Mouse (Mus musculus) stomach, postnatal 0 days (tissue): Measurements from ENCODE around the gene 6030408B16Rik. TPM values are rescaled to one million over a fixed set of nuclear protein-coding genes. Genes with fewer than 3 reads are reported as not detected.
A peak's percentile ranks its signal among the peaks of the same experiment; 100 is the strongest.

Source experiments
- ATAC-seq: fragments of 200-750 bp; cut with Nextera tagmentation; 2 replicates; pipeline ENCODE4 v1.8.0; 2017; ENCODE audit not compliant: low FRiP score, low TSS enrichment
- DNase-seq: peaks from one replicate; pipeline ENCODE4 v3.0.0-alpha.2; 2016; ENCODE audit warnings: low spot score
- H3K27ac ChIP-seq: fragments of 300-500 bp; sonication (generic); replicated peaks from 2 replicates; pipeline ENCODE4 v1.5.1; 2014; ENCODE audit warnings: mild to moderate bottlenecking, control low read depth
- H3K27me3 ChIP-seq: fragments of 300-500 bp; sonication (generic); 2 replicates; pipeline ENCODE4 v1.6.1; 2014; ENCODE audit warnings: low read length; ENCODE audit not compliant: control insufficient read depth, insufficient read depth
- H3K36me3 ChIP-seq: fragments of 300-500 bp; sonication (generic); 2 replicates; pipeline ENCODE4 v1.6.1; 2014; ENCODE audit warnings: low read length, mixed read lengths; ENCODE audit not compliant: control insufficient read depth, insufficient read depth
- H3K4me1 ChIP-seq: fragments of 300-500 bp; sonication (generic); replicated peaks from 2 replicates; pipeline ENCODE4 v1.6.1; 2014; ENCODE audit warnings: antibody characterized with exemption; ENCODE audit not compliant: control insufficient read depth, insufficient read depth
- H3K4me2 ChIP-seq: fragments of 300-500 bp; sonication (generic); replicated peaks from 2 replicates; pipeline ENCODE4 v1.6.1; 2014; ENCODE audit warnings: low read depth, mild to moderate bottlenecking, control low read depth, moderate library complexity
- H3K4me3 ChIP-seq: fragments of 300-500 bp; sonication (generic); 2 replicates; pipeline ENCODE4 v1.5.1; 2014; ENCODE audit warnings: low read depth, low read length, control low read depth
- H3K9ac ChIP-seq: fragments of 300-500 bp; sonication (generic); 2 replicates; pipeline ENCODE4 v1.6.1; 2014; ENCODE audit warnings: mild to moderate bottlenecking, low read length, control low read depth, mixed read lengths
- H3K9me3 ChIP-seq: fragments of 300-500 bp; sonication (generic); 2 replicates; pipeline ENCODE4 v1.6.1; 2016; ENCODE audit warnings: low read length; ENCODE audit not compliant: control insufficient read depth
- CTCF ChIP-seq: IDR thresholded peaks from 2 replicates; pipeline ENCODE4 v1.5.1; 2016; ENCODE audit warnings: antibody characterized with exemption, low read depth, mild to moderate bottlenecking, moderate library complexity
- EP300 ChIP-seq: optimal IDR thresholded peaks from 2 replicates; pipeline ENCODE3; 2016; ENCODE audit warnings: antibody characterized with exemption
- WGBS: fragments of 180-500 bp; shearing (Covaris S2); extraction: QIAGEN DNeasy Blood & Tissue Kit; methylation state at CpG from one replicate; pipeline ENCODE4 v1.1.7; 2014; 5-methylcytosine and 5-hydroxymethylcytosine counted together
- polyA plus RNA-seq: library from polyadenylated mRNA; unstranded; fragments of >200 nt; fragmentation: Nextera tagmentation; extraction: Ambion mirVana; gene quantifications from 2 replicates; pipeline ENCODE4 v1.2.1, GENCODE M21; 2015

Gene 6030408B16Rik
- polyA plus RNA-seq, 1 experiment from 2014 or later, result 2.4 TPM

DNA sequence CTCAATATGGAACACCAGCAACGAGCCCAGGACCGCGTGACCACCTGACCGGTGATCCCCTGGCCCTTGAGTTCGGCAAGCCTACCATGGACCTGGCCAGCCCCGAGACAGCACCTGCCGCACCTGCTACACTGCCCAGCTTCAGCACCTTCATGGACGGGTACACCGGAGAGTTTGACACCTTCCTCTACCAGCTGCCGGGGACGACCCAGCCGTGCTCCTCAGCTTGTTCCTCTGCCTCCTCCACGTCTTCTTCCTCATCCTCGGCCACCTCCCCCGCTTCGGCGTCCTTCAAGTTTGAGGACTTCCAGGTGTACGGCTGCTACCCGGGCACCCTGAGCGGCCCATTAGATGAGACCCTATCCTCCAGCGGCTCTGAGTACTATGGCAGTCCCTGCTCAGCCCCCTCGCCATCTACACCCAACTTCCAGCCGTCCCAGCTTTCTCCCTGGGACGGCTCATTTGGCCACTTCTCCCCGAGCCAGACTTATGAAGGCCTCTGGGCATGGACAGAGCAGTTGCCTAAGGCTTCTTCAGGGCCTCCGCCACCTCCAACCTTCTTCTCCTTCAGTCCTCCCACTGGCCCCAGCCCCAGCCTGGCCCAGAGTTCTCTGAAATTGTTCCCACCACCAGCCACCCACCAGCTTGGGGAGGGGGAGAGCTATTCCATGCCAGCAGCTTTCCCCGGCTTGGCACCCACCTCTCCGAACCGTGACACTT lies 22.8 kb upstream of the 6030408B16Rik start:
- H3K27me3 ChIP-seq, result no peaks in the 10 kb centered on the region
- peaks cover 24% of the 10 kb centered on the region for H3K36me3 ChIP-seq
- no peaks in the 10 kb centered on the region for H3K9me3 ChIP-seq
- DNase-seq, result no peak
- no peak overlapping the region for H3K9ac ChIP-seq
- H3K4me2 ChIP-seq, result no peak overlapping the region
- H3K4me3 ChIP-seq, result no peak overlapping the region
- 90% methylated on average over 29 of the region's 29 CpGs for WGBS
- TF ChIP-seq EP300, result no peak
- TF ChIP-seq CTCF, result no peak
- peaks cover 9% of the 10 kb centered on the region; the same call in 1 of the 2 replicates for H3K4me1 ChIP-seq
- no peak overlapping the region for H3K27ac ChIP-seq
- no peak for ATAC-seq

DNA sequence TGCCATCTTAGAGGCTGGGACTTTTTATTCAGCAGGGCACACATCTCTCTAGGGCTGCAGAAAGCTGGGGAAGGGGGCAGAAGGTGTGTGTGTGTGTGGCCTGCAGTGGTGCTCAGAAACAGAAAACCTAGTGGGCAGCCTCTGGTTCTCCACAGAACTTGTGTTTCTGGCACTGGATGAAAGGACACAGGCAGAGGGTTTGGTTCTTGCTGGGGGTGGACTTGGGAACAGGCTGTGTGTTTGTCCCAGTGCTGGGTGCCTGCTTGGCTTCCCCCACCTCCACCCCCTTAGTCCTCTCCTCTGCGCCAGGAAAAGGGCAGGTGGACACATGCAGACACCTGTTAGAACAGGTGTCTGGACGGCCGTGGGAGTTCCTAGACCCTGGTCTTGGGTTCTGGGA lies 21.9 kb upstream of the 6030408B16Rik start:
- ATAC-seq, result no peak
- Histone ChIP-seq H3K27me3 (no peaks in the 10 kb centered on the region), H3K36me3 (peaks cover 24% of the 10 kb centered on the region), H3K9ac (no peak overlapping the region; the same call in 1 of the 2 replicates), H3K27ac (no peak overlapping the region), H3K4me3 (no peak overlapping the region), H3K9me3 (no peaks in the 10 kb centered on the region), H3K4me2 (no peak overlapping the region), H3K4me1 (peaks cover 4% of the 10 kb centered on the region; the same call in 1 of the 2 replicates)
- TF ChIP-seq CTCF, result no peak
- TF ChIP-seq EP300, result no peak
- DNase-seq, result no peak
- WGBS, result 63% methylated on average over 3 of the region's 3 CpGs

DNA sequence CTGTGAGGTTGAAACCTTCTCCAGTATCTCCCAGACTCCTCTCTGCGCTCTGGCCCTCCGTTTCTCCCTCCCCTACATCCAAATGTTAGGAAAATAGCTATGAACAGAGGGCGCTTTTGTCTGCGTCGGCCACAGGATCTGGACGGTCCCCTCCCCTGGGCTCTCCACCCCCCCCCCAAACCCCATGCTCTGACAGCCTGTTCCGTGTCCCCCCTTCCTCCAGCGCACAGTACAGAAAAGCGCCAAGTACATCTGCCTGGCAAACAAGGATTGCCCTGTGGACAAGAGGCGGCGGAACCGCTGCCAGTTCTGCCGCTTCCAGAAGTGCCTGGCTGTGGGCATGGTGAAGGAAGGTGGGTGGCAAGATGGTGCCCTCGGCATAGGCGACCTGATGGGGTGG lies 21.5 kb upstream of the 6030408B16Rik start:
- H3K9me3 ChIP-seq, result no peaks in the 10 kb centered on the region
- H3K4me3 ChIP-seq, result no peak overlapping the region
- H3K36me3 ChIP-seq, result peaks cover 24% of the 10 kb centered on the region
- no peak for DNase-seq
- no peak for TF ChIP-seq EP300
- TF ChIP-seq CTCF, result no peak
- 88% methylated on average over 15 of the region's 15 CpGs for WGBS
- H3K4me2 ChIP-seq, result no peak overlapping the region
- no peak overlapping the region for H3K9ac ChIP-seq
- H3K4me1 ChIP-seq, result peaks cover 2% of the 10 kb centered on the region; the same call in 1 of the 2 replicates
- H3K27me3 ChIP-seq, result no peaks in the 10 kb centered on the region
- no peak for ATAC-seq
- H3K27ac ChIP-seq, result no peak overlapping the region

DNA sequence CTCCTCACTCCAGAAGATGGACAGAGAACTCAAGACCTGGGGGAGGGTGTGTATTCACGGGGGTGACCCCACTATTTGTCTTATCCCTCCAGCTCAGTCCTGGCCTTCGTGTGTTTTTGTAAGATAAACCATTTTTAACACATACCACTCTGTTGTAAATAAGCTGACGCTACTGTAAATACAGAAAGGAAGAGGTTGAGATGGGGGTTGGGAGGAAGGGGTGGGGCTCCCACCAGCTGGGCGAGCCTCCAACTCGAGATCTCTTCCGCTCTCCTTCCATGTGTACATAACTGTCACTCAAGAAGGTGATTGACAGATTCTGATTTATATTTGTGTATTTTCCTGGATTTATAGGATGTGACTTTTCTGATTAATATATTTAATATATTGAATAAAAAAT lies 18.6 kb upstream of the 6030408B16Rik start:
- TF ChIP-seq CTCF (no peak), EP300 (no peak)
- Histone ChIP-seq H3K27me3 (no peaks in the 10 kb centered on the region), H3K9me3 (no peaks in the 10 kb centered on the region), H3K4me2 (no peak overlapping the region), H3K27ac (no peak overlapping the region), H3K9ac (no peak overlapping the region), H3K4me3 (no peak overlapping the region), H3K4me1 (no peaks in the 10 kb centered on the region; the same call in none of the 2 replicates), H3K36me3 (peaks cover 24% of the 10 kb centered on the region)
- ATAC-seq (no peak), DNase-seq (no peak)
- WGBS, result 29% methylated on average over 6 of the region's 6 CpGs

DNA sequence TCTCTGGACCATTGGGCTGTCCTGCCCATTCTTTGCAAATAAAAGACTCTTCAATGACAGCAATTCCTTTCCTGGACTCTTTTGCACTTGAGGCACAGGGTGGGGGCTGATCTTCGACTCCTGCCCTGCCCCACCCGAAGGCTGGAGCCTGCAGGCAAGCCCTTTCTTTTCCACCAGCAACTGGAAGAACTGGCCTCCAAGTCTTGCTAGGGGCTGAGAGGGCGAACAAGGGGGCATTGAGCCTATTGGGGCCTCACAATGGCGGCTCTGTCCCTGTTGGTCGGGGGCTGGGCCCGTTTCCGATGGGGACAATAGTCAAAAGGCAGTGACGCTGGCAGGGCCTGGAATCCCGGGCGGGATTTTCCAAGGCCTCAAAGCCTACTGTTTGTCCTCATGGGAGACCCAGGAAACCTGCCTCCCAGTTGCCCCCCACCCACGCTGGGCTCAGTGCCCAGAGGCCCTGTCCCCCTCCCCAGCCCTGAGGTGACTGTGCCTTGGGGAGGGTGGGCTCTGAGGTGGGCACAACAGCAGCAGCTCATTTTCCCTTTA lies 15.6 kb upstream of the 6030408B16Rik start:
- 40% methylated on average over 11 of the region's 11 CpGs for WGBS
- H3K4me2 ChIP-seq, result no peak overlapping the region
- H3K9ac ChIP-seq, result no peak overlapping the region
- no peak overlapping the region for H3K4me3 ChIP-seq
- no peaks in the 10 kb centered on the region for H3K27me3 ChIP-seq
- DNase-seq (peak; percentile 39), ATAC-seq (peak; percentile 17; the same call in 1 of the 2 replicates)
- TF ChIP-seq EP300 (no peak), CTCF (no peak)
- no peak overlapping the region for H3K27ac ChIP-seq
- H3K4me1 ChIP-seq, result no peaks in the 10 kb centered on the region; the same call in none of the 2 replicates
- H3K36me3 ChIP-seq, result peaks cover 13% of the 10 kb centered on the region
- no peaks in the 10 kb centered on the region for H3K9me3 ChIP-seq

DNA sequence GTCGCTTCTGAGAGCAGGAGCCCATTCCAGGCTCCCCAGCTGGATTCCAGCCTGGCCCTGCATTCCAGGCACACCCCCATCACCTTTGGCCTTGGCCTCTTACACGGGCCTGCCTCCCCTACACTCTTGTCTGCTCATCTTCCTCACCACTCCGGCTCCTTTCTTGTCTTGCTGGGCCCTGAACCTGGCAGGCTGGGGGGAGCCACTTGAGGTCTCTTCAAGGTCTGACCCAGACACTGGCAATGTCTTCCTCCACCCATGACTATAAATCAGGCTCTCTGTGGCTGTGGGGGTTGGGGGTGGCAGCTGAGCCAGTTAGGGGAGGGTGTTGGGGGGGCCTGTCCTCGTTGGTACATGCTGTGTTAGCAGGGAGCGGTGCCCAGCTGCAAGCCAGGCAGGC lies 14.4 kb upstream of the 6030408B16Rik start:
- Histone ChIP-seq H3K27me3 (no peaks in the 10 kb centered on the region), H3K9ac (peak overlapping the region; percentile 35), H3K36me3 (peaks cover 6% of the 10 kb centered on the region), H3K9me3 (no peaks in the 10 kb centered on the region), H3K4me2 (no peak overlapping the region), H3K27ac (no peak overlapping the region; the same call in 1 of the 2 replicates), H3K4me1 (no peaks in the 10 kb centered on the region; the same call in none of the 2 replicates), H3K4me3 (no peak overlapping the region)
- TF ChIP-seq CTCF (no peak), EP300 (no peak)
- DNase-seq, result no peak
- 37% methylated on average over 5 of the region's 5 CpGs for WGBS
- ATAC-seq, result no peak
